Mouse (Mus musculus) 3134 (cell line): ENCODE data around the gene St6galnac3.

ENCODE experiments used
- DNase-seq: peaks from one replicate; pipeline ENCODE4 v3.0.0-alpha.2; 2011; ENCODE audit warnings: low spot score; ENCODE audit not compliant: insufficient read length; ENCODE audit errors: extremely low read depth

Gene St6galnac3

DNA sequence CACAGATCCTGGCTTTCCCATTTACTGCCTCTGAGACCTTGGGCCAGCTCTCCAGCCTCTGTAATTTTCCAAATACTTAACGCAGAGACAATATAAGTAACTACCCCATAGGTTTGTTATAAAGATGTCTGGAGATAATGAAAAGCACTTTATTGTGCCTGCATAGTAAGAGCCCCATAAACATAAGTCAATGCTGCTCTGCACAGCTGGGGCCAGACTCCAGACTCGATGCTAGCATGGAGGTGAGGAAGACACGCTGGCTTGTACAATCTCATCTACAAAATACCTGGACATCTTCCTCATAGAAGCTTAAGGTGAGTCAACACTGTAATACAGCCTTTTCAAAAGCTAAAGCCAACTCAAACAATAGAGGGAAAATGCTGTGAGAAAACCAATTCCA, 473.3 kb downstream of the St6galnac3 start:
- no peak for DNase-seq

DNA sequence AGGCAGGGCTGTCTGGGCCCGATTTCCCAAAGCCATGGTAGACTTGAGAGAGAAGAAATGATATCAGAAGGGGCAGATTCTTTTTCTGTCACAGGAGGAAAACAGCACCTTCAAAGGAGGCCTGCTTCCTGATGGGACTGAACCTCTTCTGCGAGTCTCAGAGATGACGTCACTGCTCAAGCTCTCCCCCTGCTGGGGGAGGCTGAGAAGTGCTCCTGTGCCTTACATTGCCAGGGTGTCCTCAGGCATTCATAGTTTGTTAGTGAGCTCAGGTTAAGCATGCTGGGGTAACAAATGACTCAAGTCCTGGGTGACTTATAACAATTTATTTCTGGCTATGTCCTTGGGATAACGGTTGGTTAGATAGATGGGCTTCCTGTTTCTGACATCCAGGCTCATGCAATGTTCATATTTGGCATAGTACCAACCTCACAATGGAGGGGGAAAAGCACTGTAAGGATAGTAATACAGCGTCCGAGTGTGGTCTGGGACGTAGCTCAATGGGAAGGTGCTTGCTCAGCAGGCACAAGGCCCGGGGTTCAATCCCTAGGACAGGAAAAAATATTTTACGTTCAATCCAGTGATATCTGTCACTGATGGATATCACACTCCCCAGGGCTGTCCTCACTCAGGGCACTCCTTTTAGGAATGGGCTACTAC, 474.2 kb downstream of the St6galnac3 start:
- DNase-seq, result peak; percentile 68

DNA sequence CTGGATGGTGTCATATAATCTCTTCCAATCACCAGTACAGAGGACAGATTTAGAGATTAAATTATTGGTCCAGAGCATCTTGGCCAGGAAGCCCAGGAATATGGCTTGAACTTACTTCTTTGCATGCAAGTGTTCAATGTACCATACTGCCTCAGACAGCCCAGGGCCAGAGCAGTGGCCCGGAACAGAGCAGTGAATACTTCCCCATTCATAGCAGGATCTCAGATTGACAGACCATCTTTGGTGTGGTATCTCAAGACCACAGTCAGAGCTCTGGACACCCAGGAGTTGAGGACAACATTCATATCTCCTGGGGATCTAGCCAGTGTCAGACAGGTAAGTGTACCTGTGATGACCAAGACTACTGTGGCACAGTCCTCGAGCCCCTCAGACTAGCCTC, 476.1 kb downstream of the St6galnac3 start:
- no peak for DNase-seq

DNA sequence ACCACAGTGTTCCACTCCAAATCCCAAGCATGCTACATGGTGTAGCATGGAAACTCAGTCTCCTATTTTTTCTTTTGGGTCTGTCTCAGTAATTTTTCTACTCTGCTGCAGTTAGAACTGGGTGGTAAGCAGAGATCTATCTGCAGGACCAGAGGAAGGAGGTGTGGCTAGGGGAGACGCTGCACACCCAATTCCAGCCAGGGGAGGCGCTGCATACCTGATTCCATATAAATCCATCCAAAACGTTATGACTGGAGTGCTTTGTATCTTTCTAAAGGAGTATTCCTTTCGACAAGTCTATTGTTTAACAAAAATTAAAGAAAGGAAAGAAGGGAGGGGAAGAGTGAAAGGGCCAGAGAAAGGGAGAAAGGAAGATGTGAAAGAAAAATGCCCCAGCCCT, 476.9 kb downstream of the St6galnac3 start:
- DNase-seq, result peak; percentile 13

DNA sequence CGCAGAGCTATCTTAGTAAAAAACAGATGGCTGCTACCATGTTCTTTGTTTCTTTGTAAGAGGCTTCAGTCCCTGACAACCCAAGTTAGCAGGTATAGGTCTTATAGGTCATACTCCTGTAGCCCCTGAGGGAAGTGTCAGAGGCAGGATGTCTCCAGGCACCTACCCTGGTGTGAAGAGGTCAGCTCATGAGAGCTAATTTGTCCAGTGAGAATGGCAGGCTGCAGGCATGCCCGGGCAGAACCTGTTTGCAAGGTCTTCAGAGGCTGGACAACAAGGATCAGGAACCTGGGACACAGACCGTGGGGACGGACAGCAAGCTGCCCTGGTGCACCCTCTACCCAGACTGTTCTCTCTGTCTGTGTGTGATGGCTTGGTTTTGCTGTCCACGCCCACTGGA, 482.4 kb downstream of the St6galnac3 start:
- no peak for DNase-seq

- no peak for DNase-seq
Measured at GRCm38 (mm10) chr3:153241134-153241533, 483.8 kb downstream of the St6galnac3 start.

DNA sequence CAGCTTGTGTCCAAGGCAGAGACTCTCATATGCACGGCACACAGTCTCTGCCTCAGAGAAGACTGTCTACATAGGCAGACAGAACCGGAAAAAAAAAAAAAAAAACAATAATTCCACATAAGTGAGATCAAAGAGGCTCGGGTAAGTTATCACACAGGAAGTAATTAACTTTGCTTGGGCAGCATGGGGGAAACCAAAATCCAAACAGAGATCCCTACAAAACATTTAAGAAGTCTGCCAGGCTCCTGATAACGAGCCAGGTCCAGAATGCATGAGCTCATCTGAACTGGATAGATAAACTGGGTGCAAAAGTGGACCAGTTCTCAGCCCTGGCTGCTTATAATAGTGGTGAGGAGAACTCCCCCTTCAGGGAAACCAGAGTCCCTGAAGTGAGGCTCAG, 484.6 kb downstream of the St6galnac3 start:
- no peak for DNase-seq

DNA sequence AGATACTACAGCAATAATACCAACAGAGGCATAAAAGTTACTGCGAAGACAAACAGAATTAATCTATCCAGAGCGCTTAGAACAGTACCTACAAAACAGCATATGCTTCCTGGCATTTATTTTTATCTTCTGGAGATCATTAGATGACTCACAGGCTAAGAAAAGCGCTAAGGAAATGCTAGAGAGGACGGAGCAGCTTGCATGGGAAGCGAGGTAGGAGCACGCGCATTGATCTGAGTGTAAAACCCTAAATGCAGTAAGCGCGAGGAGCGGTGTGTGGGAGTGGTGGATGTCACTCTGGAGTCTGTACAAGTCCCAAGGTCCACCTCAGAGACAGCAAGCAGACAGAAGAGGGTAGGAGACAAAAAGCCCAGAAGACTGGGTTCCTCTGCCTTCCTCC, 486.6 kb downstream of the St6galnac3 start:
- DNase-seq, result no peak

DNA sequence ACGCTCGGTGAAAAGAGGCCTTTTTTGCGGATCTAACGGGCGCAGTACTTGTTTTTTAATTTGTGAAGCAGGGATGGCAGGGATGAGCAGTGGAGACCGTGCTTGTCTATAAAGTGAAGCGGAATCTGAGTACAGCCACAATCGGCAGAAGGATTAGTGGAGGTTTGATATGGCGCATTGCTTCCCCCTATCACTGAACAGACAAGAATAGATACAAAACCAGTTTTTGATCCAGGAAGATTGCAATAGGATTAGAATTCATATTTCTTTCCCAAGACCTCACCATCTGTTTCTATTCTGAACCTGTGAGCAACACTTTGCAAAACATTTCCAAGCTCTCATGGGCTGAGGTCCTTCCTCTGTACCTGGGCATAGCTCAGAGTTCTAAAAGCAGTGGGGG, 488.7 kb downstream of the St6galnac3 start:
- no peak for DNase-seq

DNA sequence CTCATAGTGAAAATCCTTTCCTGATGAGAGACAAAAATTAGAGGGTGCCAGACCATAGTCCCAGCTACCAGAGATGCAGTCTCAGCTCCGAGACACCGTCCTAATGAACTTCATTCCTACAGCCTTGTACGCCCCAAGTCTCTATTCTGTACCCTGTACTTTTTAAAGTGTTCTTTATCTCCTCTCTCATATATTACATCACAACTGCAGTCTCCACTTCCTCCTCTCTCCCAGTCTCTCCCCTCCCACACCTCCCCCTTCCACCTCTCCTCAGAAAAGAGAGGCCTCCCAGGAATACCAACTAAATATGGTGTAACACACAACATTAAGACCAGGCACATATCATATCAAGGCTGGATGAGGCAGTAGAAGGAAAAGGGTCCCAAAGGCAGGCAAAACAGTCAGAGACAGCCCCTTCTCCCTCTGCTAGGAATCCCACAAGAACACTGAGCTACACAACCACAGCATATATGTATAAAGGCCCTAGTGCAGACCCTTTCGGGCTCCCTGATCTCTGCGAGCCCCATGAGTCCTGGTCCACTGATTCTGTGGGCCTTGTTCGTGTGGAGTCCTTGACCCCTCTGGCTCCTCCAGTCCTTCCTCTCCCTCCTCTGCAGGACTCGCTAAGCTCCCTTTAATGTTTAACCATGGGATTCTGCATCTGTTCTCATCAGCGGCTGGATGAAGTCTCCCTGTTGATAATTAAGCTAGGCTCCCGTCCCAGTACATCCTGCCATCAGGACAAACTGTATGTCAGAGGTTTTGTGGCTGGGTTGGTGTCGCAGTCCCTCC, 502.2 kb downstream of the St6galnac3 start:
- no peak for DNase-seq

GRCm38 (mm10) chr3:153219391-153219790, 505.6 kb downstream of the St6galnac3 start:
- DNase-seq, result no peak

DNA sequence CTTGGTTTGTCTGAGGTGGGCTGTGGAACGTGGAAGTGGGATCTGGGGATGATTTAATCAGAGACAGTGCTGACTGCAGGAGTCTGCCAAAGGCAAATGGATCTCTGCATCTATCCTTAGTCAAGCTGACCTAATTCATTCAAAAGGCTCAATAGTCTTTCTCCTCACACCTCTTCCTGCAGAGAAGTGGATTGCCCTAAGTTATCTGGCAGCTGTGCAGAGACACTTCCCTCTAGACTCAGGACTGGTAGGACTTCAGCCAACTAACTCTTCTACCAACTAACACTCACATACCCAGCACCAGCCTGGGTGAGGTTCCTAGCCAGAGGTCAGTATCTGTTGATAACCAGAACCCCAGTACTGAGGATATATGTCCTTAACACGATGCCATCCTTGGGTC, 516.8 kb downstream of the St6galnac3 start:
- DNase-seq, result no peak

- no peak for DNase-seq
Measured at GRCm38 (mm10) chr3:153204046-153204445, 520.9 kb downstream of the St6galnac3 start.

DNA sequence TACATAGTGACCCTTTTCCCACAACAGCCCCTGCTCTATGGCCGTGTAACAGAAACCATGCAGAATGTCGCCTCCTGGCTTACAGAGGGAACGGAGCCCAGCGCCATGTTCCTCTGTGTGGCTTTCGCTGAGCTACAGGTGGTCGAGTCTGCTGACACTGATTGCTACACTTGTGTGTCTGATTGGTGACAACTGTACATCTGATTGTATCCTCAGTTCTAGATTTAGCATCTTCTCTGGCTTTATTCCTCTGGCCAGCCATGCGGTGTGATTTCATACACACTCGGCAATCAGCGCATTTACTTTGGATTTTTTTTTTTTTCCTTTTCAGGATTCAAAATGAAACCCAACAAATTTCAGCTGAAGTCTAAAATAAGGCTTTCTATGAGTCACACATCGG, 523.1 kb downstream of the St6galnac3 start:
- no peak for DNase-seq

DNA sequence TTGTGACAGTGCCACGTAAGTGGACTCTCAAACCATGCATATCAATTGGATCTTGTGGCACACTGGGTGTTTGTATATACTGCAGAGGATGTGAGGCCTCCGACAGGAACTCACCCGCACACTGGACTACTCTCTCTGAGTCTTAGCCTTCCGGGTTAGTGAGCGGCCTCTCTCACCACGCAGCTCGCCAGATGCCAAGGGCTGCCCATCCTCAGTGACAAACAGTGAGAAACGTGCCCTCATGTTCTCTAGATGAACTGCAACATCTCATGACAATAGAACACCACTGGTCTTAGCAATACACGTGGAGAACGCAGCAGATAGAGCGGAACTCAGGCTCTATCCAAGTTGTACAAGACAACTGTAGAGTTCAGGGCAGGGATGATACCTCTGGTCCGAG, 524.2 kb downstream of the St6galnac3 start:
- no peak for DNase-seq

- DNase-seq, result no peak
Measured at GRCm38 (mm10) chr3:153200076-153200475, 524.9 kb downstream of the St6galnac3 start.

DNA sequence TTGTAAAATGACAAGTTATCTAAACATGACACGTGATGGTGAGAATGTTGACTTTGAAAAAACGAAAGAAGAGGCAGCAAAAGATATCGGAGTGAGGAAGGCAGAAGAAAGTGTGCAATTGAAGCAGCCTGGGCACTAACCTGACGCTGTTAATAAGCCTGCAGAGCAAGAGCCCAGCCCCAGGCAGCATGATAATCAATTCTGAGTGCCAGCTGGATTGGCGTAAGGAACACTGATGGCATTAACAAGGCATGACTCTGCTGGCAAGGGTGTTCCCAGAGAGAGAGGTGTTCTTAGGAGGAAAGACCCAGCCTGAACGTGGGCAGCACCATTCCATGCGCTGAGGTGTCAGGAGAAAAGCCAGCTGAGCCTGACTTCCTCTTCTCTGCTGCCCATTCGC, 525.7 kb downstream of the St6galnac3 start:
- no peak for DNase-seq

- DNase-seq, result no peak
Measured at GRCm38 (mm10) chr3:153198514-153198913, 526.5 kb downstream of the St6galnac3 start.

DNA sequence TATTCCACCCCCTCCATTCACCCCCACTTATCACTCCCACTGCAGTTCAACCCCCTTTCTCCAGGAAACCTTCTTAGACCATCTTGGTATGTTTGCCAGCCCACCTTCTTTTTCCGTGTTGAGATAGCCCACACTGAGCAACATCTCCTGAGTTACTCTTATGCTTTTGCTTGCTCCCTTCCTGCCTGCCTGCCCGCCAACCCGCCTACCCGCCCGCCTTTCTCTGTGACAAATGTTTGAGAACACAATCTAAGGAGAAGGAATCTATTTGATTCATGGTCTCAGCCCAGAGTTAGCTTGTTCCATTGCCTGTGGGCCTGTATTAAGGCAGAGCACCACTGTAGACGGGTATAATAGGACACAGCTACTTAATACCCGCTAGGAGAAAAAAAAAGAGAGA, 531.9 kb downstream of the St6galnac3 start:
- no peak for DNase-seq

DNA sequence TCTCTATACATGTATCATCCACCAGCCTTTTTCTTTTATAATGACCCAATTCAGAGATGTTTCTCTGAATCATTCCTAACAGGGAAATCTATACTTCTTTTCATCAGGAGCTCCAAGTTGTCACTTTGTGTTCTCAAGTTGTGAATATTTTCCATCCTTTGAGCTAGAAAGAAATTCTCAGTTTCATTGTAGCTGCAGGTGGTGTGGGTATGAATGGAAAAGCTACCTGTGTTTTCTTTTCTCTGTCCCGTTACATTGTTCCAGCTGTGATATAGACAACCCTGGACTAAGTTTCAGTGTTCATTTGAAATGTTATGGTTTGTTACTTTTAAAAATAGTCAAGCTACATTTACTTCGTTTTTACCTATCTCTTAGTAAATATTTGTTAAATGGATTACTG, 534.2 kb downstream of the St6galnac3 start:
- DNase-seq, result no peak

GRCm38 (mm10) chr3:153189685-153190467, 535.1 kb downstream of the St6galnac3 start:
- DNase-seq, result no peak

- DNase-seq, result no peak
Measured at GRCm38 (mm10) chr3:153188224-153188623, 536.8 kb downstream of the St6galnac3 start.
